Mouse (Mus musculus) lung, embryonic 14.5 days (tissue): ENCODE measurements around the gene Tmem262. TPM values are rescaled to one million over a fixed set of nuclear protein-coding genes. Genes with fewer than 3 reads are reported as not detected.
A peak's percentile ranks its signal among the peaks of the same experiment; 100 is the strongest.

Experiments used
- ATAC-seq: fragments of 200-750 bp; cut with Nextera tagmentation; 2 replicates; pipeline ENCODE4 v1.8.0; 2017; ENCODE audit warnings: mild to moderate bottlenecking, moderate TSS enrichment, moderate library complexity; ENCODE audit not compliant: insufficient read depth
- DNase-seq: peaks from one replicate; pipeline ENCODE4 v3.0.0-alpha.2; 2015
- H3K27ac ChIP-seq: fragments of 300-500 bp; sonication (generic); 2 replicates; pipeline ENCODE4 v1.5.1; 2014; ENCODE audit warnings: low read depth, mild to moderate bottlenecking, moderate library complexity
- H3K27me3 ChIP-seq: fragments of 300-500 bp; sonication (generic); 2 replicates; pipeline ENCODE4 v1.6.1; 2014; ENCODE audit warnings: low read length, control low read depth; ENCODE audit not compliant: insufficient read depth
- H3K36me3 ChIP-seq: fragments of 300-500 bp; sonication (generic); 2 replicates; pipeline ENCODE4 v1.6.1; 2014; ENCODE audit warnings: control low read depth; ENCODE audit not compliant: insufficient read depth
- H3K4me1 ChIP-seq: fragments of 300-500 bp; sonication (generic); 2 replicates; pipeline ENCODE4 v1.6.1; 2014; ENCODE audit warnings: antibody characterized with exemption, control low read depth; ENCODE audit not compliant: insufficient read depth
- H3K4me2 ChIP-seq: fragments of 300-500 bp; sonication (generic); 2 replicates; pipeline ENCODE4 v1.6.1; 2014; ENCODE audit warnings: mild to moderate bottlenecking
- H3K4me3 ChIP-seq: fragments of 300-500 bp; sonication (generic); 2 replicates; pipeline ENCODE4 v1.5.1; 2014; ENCODE audit warnings: low read depth, low read length
- H3K9ac ChIP-seq: fragments of 300-500 bp; sonication (generic); 2 replicates; pipeline ENCODE4 v1.6.1; 2014
- H3K9me3 ChIP-seq: fragments of 300-500 bp; sonication (generic); 2 replicates; pipeline ENCODE4 v1.6.1; 2016; ENCODE audit warnings: low read depth, low read length, control low read depth
- CTCF ChIP-seq: IDR thresholded peaks from 2 replicates; pipeline ENCODE4 v1.5.1; 2016; ENCODE audit warnings: antibody characterized with exemption, low read depth
- WGBS: fragments of 180-500 bp; shearing (Covaris S2); extraction: QIAGEN DNeasy Blood & Tissue Kit; methylation state at CpG from one replicate; pipeline ENCODE4 v1.1.7; 2014; 5-methylcytosine and 5-hydroxymethylcytosine counted together
- polyA plus RNA-seq: library from polyadenylated mRNA; unstranded; fragments of >200 nt; fragmentation: Nextera tagmentation; extraction: Ambion mirVana; gene quantifications from 2 replicates; pipeline ENCODE4 v1.2.1, GENCODE M21; 2014

Gene Tmem262
- not detected in 2 replicates for polyA plus RNA-seq

GRCm38 (mm10) chr19:6079983-6080480, at the start of gene Tmem262:
TSS of gene Tmem262 (plus strand) at chr19:6080033.
- no peak within 1 kb of the TSS for H3K9ac ChIP-seq
- DNase-seq (no peak), ATAC-seq (no peak)
- no peak within 1 kb of the TSS for H3K4me2 ChIP-seq
- H3K27me3 ChIP-seq: no peaks in the 10 kb centered on the region
- peaks cover 37% of the 10 kb centered on the region for H3K36me3 ChIP-seq
- H3K4me1 ChIP-seq: peaks cover 8% of the 10 kb centered on the region; the same call in 1 of the 2 replicates
- TF ChIP-seq CTCF: no peak
- no peak within 1 kb of the TSS for H3K4me3 ChIP-seq
- no peaks in the 10 kb centered on the region for H3K9me3 ChIP-seq
- no peak within 1 kb of the TSS for H3K27ac ChIP-seq
- WGBS: 91% methylated on average over 12 of the region's 12 CpGs

- no peak for TF ChIP-seq CTCF
- H3K9ac ChIP-seq: no peak overlapping the region; the same call in 1 of the 2 replicates
These were observed 49.1 kb upstream of the Tmem262 start for GRCm38 (mm10) chr19:6030520-6031280.

GRCm38 (mm10) chr19:6035966-6036585, 43.8 kb upstream of the Tmem262 start:
- WGBS: 66% methylated on average over 9 of the region's 9 CpGs
- DNase-seq: no peak

More at GRCm38 (mm10) chr19:6030520-6031280, 49.1 kb upstream of the Tmem262 start:
- H3K4me3 ChIP-seq: no peak overlapping the region
- 65% methylated on average over 14 of the region's 14 CpGs for WGBS
- DNase-seq: no peak
- no peak for ATAC-seq
- no peaks in the 10 kb centered on the region for H3K4me1 ChIP-seq
- no peaks in the 10 kb centered on the region for H3K9me3 ChIP-seq
- no peaks in the 10 kb centered on the region for H3K36me3 ChIP-seq
- H3K27ac ChIP-seq: no peak overlapping the region
- H3K27me3 ChIP-seq: no peaks in the 10 kb centered on the region
- no peak overlapping the region for H3K4me2 ChIP-seq

GRCm38 (mm10) chr19:6037695-6038094, 42.1 kb upstream of the Tmem262 start:
- Histone ChIP-seq H3K36me3 (no peaks in the 10 kb centered on the region), H3K4me3 (no peak overlapping the region), H3K4me2 (no peak overlapping the region), H3K9me3 (no peaks in the 10 kb centered on the region), H3K9ac (no peak overlapping the region), H3K27ac (no peak overlapping the region), H3K4me1 (no peaks in the 10 kb centered on the region), H3K27me3 (no peaks in the 10 kb centered on the region)
- no peak for TF ChIP-seq CTCF
- no peak for ATAC-seq
- DNase-seq: no peak

More at GRCm38 (mm10) chr19:6035966-6036585, 43.8 kb upstream of the Tmem262 start:
- Histone ChIP-seq H3K27ac (no peak overlapping the region), H3K9ac (no peak overlapping the region), H3K4me2 (no peak overlapping the region), H3K4me3 (no peak overlapping the region), H3K27me3 (no peaks in the 10 kb centered on the region), H3K4me1 (no peaks in the 10 kb centered on the region), H3K36me3 (no peaks in the 10 kb centered on the region), H3K9me3 (no peaks in the 10 kb centered on the region)
- no peak for ATAC-seq
- no peak for TF ChIP-seq CTCF

GRCm38 (mm10) chr19:6038326-6038725, 41.5 kb upstream of the Tmem262 start:
- no peak overlapping the region for H3K4me3 ChIP-seq
- H3K4me2 ChIP-seq: no peak overlapping the region
- H3K36me3 ChIP-seq: no peaks in the 10 kb centered on the region
- TF ChIP-seq CTCF: no peak
- DNase-seq: no peak
- 80% methylated on average over 7 of the region's 7 CpGs for WGBS
- H3K9ac ChIP-seq: no peak overlapping the region
- H3K27ac ChIP-seq: no peak overlapping the region
- no peak for ATAC-seq
- H3K9me3 ChIP-seq: no peaks in the 10 kb centered on the region
- no peaks in the 10 kb centered on the region for H3K27me3 ChIP-seq
- H3K4me1 ChIP-seq: no peaks in the 10 kb centered on the region

GRCm38 (mm10) chr19:6040002-6040401, 39.8 kb upstream of the Tmem262 start:
- H3K27me3 ChIP-seq: no peaks in the 10 kb centered on the region
- no peaks in the 10 kb centered on the region for H3K36me3 ChIP-seq
- H3K4me1 ChIP-seq: no peaks in the 10 kb centered on the region
- 0 out of 2 replicates have a peak, but pooled peaks have one; percentile 15 for TF ChIP-seq CTCF
- no peak overlapping the region for H3K4me2 ChIP-seq
- no peak overlapping the region for H3K9ac ChIP-seq
- no peak overlapping the region for H3K4me3 ChIP-seq
- DNase-seq (no peak), ATAC-seq (no peak)
- H3K9me3 ChIP-seq: no peaks in the 10 kb centered on the region
- H3K27ac ChIP-seq: no peak overlapping the region

GRCm38 (mm10) chr19:6042293-6042692, 37.5 kb upstream of the Tmem262 start:
- Histone ChIP-seq H3K9me3 (no peaks in the 10 kb centered on the region), H3K27me3 (no peaks in the 10 kb centered on the region), H3K4me1 (no peaks in the 10 kb centered on the region; the same call in 1 of the 2 replicates), H3K4me3 (no peak overlapping the region), H3K27ac (no peak overlapping the region), H3K9ac (no peak overlapping the region), H3K4me2 (no peak overlapping the region), H3K36me3 (no peaks in the 10 kb centered on the region)
- DNase-seq (no peak), ATAC-seq (no peak)
- TF ChIP-seq CTCF: no peak
- WGBS: 77% methylated on average over 9 of the region's 9 CpGs
